Mouse (Mus musculus) heart, adult 2 months (tissue): ENCODE measurements around the gene Gga3. TPM values are rescaled to one million over a fixed set of nuclear protein-coding genes. Genes with fewer than 3 reads are reported as not detected.

Experiments used
- DNase-seq, 2 experiments: peaks; one replicate each; pipeline ENCODE4 v3.0.0; 2021
- H3K27ac ChIP-seq: fragments of 200-600 bp; 2 replicates; pipeline ENCODE4 v1.8.1; 2022
- H3K27me3 ChIP-seq: fragments of 200-500 bp; 2 replicates; pipeline ENCODE4 v1.6.1; 2012; ENCODE audit warnings: mild to moderate bottlenecking, low read length, inconsistent platforms, mixed read lengths; ENCODE audit not compliant: control insufficient read depth, insufficient read depth
- H3K36me3 ChIP-seq: fragments of 200-500 bp; 2 replicates; pipeline ENCODE4 v1.6.1; 2012; ENCODE audit warnings: low read length, inconsistent platforms; ENCODE audit not compliant: control insufficient read depth, insufficient read depth
- H3K4me1 ChIP-seq: fragments of 200-500 bp; 2 replicates; pipeline ENCODE4 v1.6.1; 2011; ENCODE audit warnings: low read length; ENCODE audit not compliant: control insufficient read depth, insufficient read depth
- H3K4me3 ChIP-seq: fragments of 200-600 bp; 2 replicates; pipeline ENCODE4 v1.8.1; 2022
- H3K79me2 ChIP-seq: fragments of 200-500 bp; replicated peaks from 2 replicates; pipeline ENCODE4 v1.6.1; 2012; ENCODE audit warnings: mild to moderate bottlenecking, inconsistent platforms, low read length, moderate library complexity, mixed read lengths; ENCODE audit not compliant: control insufficient read depth, insufficient read depth
- H3K9ac ChIP-seq: fragments of 200-500 bp; 2 replicates; pipeline ENCODE4 v1.6.1; 2012; ENCODE audit warnings: low read depth, mild to moderate bottlenecking, control low read depth, inconsistent platforms, low read length, mixed read lengths
- CTCF ChIP-seq: fragments of 200-600 bp; IDR thresholded peaks from 2 replicates; pipeline ENCODE4 v1.8.1; 2022; ENCODE audit warnings: antibody characterized with exemption, mild to moderate bottlenecking, moderate library complexity
- EP300 ChIP-seq: fragments of 200-500 bp; IDR thresholded peaks from 2 replicates; pipeline ENCODE4 v1.6.1; 2011; ENCODE audit warnings: low read depth, low read length, control low read depth; ENCODE audit not compliant: insufficient read depth
- POLR2A ChIP-seq: fragments of 200-500 bp; IDR thresholded peaks from 2 replicates; pipeline ENCODE4 v1.6.1; 2011; ENCODE audit warnings: mild to moderate bottlenecking, low read depth, low read length, control low read depth; ENCODE audit not compliant: insufficient read depth
- WGBS: fragments of 180-500 bp; shearing (Covaris S2); methylation state at CpG from one replicate; pipeline ENCODE4 v1.1.7; 2018; 5-methylcytosine and 5-hydroxymethylcytosine counted together
- intact Hi-C: fragments of 180-260 bp; cut with DNase I; formaldehyde crosslinking; loops from one replicate; pipeline ENCODE4 v1.15.1; 2025
- polyA plus RNA-seq: library from polyadenylated mRNA; depleted of rRNA; stranded (reverse); fragments of >200 nt; gene quantifications from 2 replicates; pipeline ENCODE4 v1.2.3, GENCODE M21; 2012
- total RNA-seq, 2 experiments: library from RNA; stranded (reverse); gene quantifications; 2 replicates each; pipeline ENCODE4 v1.2.3; 2021

Gene Gga3
- total and polyA plus RNA-seq, 3 experiments = 16.5 to 20.3 (median 17.1) TPM

DNA sequence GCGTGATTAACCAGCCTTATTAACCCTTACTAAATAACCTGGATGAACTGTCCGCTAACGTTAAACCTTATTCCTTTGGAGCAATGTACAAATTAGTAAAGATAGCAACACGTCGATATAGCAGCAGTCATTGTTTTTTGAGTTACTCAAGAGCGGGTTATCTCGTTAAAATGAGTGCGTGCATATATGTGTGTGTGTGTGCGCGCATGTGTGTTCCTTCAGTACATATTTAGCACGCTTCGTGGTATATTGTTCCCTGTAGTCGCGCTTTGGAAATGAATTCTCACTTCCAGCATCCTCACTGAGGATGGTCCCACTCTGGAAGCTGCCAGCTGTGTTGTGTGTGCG lies 749 bp downstream of the Gga3 start:
- Histone ChIP-seq H3K9ac (peak overlapping the region; percentile 93), H3K79me2 (peaks cover 3% of the 10 kb centered on the region), H3K27ac (peak overlapping the region; percentile 100), H3K4me1 (peaks cover 9% of the 10 kb centered on the region), H3K36me3 (no peaks in the 10 kb centered on the region; the same call in 1 of the 2 replicates), H3K27me3 (no peaks in the 10 kb centered on the region), H3K4me3 (peak overlapping the region; percentile 69)
- TF ChIP-seq EP300 (no peak), POLR2A (no peak), CTCF (no peak)
- DNase-seq = no peak
- 4% methylated on average over 15 of the region's 15 CpGs for whole genome bisulfite sequencing
- intact Hi-C loops = loop anchor here (2.0 to 5.0 kb wide), 2 partner anchors 38 to 191 kb away; partner anchors contain the start of gene Nup85

DNA sequence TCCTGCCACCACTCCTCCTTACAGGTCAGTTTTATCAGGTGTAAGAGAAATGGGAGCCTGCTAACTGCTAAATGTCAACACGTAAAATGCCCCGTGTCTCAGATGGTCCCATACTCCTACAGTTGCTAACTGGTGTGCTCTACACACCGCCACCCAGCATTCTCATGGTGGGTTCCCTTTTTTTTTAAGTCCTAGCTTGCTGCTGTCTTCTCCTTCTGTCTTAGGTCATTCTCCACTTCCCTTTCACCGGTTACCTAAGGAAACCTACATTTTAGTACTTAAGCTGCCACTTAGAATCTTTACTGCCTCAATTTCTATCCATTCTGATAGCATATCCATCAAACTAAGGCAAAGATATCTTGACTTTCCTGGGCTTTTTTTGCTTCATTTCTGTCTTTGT lies 2.7 kb downstream of the Gga3 start:
- intact Hi-C loops = loop anchor here (5.0 kb wide), 1 partner anchor 189 kb away; no protein-coding TSS in a partner anchor
- peaks cover 5% of the 10 kb centered on the region for H3K79me2 ChIP-seq
- WGBS = 71% methylated on average over 4 of the region's 4 CpGs
- no peaks in the 10 kb centered on the region; the same call in 1 of the 2 replicates for H3K36me3 ChIP-seq
- peaks cover 9% of the 10 kb centered on the region for H3K4me1 ChIP-seq
- no peak overlapping the region for H3K4me3 ChIP-seq
- no peak overlapping the region for H3K9ac ChIP-seq
- H3K27me3 ChIP-seq = no peaks in the 10 kb centered on the region
- no peak for TF ChIP-seq EP300
- TF ChIP-seq POLR2A = no peak
- no peak for TF ChIP-seq CTCF
- H3K27ac ChIP-seq = no peak overlapping the region
- no peak for DNase-seq

DNA sequence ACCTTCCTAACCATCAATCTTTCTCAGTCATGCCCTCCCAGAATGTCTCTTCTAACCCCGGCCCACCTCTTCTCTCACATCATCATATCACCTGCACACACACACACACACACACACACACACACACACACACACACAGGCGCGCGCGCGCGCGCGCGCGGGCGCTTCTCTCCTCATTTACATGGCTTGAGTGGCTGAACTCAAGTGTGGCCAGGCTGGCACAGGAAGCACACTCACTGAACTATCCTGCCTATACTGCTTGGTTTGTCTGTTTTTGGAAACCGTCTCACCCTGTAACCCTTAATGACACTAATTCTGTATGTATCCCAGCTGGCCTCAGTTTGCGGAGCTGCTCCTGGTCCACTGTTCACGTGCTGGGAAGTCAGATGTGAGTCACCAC lies 3.1 kb downstream of the Gga3 start:
- Histone ChIP-seq H3K9ac (no peak overlapping the region), H3K79me2 (peaks cover 5% of the 10 kb centered on the region), H3K4me3 (no peak overlapping the region), H3K27ac (no peak overlapping the region), H3K4me1 (peaks cover 9% of the 10 kb centered on the region), H3K36me3 (no peaks in the 10 kb centered on the region; the same call in 1 of the 2 replicates), H3K27me3 (no peaks in the 10 kb centered on the region)
- 86% methylated on average over 15 of the region's 15 CpGs for WGBS
- no peak for TF ChIP-seq EP300
- TF ChIP-seq CTCF = no peak
- TF ChIP-seq POLR2A = no peak
- intact Hi-C loops = loop anchor here (5.0 kb wide), 1 partner anchor 188 kb away; no protein-coding TSS in a partner anchor
- no peak for DNase-seq

DNA sequence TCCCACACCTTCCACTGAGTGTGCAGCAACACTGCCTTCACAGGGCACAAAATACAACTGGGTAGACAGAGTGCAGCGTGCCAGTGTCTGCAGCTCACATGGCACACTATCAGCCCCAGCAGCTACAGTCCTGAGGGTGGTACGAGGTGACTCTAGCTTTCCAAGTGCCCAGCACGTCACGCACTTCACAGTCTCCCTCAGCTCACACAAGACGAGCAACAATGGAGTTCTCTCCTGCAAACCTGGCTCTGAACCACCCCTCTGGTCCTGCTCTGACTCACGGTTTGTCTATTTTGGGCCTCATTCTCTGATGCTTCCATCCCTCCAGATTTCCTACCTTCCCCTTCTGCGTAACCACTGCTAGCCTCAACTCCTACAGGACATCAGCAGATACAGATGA lies 4.1 kb downstream of the Gga3 start:
- Histone ChIP-seq H3K27ac (no peak overlapping the region), H3K36me3 (no peaks in the 10 kb centered on the region)
- 55% methylated on average over 7 of the region's 7 CpGs for WGBS

DNA sequence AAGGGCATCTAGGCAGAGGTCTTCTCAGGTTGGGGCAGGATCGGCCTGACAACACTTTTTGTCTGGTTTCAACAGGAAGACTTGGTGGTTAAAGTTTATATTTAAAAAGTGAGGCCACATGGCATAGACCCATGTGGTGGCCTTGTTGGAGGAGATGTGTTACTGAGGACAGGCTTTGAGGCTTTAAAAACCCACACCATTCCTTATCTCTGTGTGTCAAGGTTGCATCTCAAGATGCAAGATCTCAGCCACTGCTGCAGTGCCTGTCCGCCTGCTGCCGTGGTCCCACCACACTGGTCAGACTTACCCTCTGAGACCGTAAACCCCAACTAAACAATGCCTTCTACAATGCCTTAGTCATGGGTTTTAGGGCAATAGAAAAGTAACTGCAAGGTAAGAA lies 5.5 kb downstream of the Gga3 start:
- no peaks in the 10 kb centered on the region for H3K36me3 ChIP-seq
- no peak overlapping the region for H3K4me3 ChIP-seq
- TF ChIP-seq POLR2A (no peak), CTCF (no peak), EP300 (no peak)
- intact Hi-C loops = no loop called here
- 92% methylated on average over 4 of the region's 4 CpGs for WGBS
- no peak for DNase-seq
- H3K27me3 ChIP-seq = no peaks in the 10 kb centered on the region
- no peak overlapping the region for H3K9ac ChIP-seq
- peaks cover 2% of the 10 kb centered on the region; the same call in 1 of the 2 replicates for H3K79me2 ChIP-seq
- H3K27ac ChIP-seq = no peak overlapping the region
- H3K4me1 ChIP-seq = peaks cover 8% of the 10 kb centered on the region

More for the DNA sequence above, 4.1 kb downstream of the Gga3 start:
- Histone ChIP-seq H3K9ac (no peak overlapping the region), H3K79me2 (peaks cover 5% of the 10 kb centered on the region), H3K4me3 (no peak overlapping the region), H3K27me3 (no peaks in the 10 kb centered on the region), H3K4me1 (peaks cover 8% of the 10 kb centered on the region)
- DNase-seq = no peak
- intact Hi-C loops = loop anchor here (5.0 kb wide), 1 partner anchor 187 kb away; no protein-coding TSS in a partner anchor
- no peak for TF ChIP-seq CTCF
- 0 out of 2 replicates have a peak, but pooled peaks have one; percentile 20 for TF ChIP-seq EP300

DNA sequence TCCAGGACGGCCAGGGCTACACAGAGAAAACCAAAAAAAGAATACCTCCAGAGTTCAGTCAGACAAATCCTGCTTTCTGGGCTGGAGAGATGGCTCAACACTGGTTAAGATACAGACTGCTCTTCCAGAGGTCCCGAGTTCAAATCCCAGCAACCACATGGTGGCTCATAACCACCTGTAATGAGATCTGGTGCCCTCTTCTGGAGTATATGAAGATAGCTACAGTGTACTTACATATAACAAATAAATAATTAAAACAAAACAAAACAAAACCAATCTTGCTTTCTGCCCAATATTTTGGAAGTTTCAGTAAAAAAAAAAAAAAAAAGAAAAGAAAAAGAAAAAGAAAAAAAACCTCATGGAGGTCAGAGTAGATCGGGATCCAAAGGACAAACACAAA lies 8.6 kb downstream of the Gga3 start:
- DNase-seq = no peak
- 97% methylated on average over 3 of the region's 3 CpGs for WGBS
- no peaks in the 10 kb centered on the region for H3K27me3 ChIP-seq
- no peaks in the 10 kb centered on the region for H3K36me3 ChIP-seq
- intact Hi-C loops = no loop called here
- peaks cover 5% of the 10 kb centered on the region for H3K4me1 ChIP-seq
- no peak for TF ChIP-seq POLR2A
- peak; percentile 41 for TF ChIP-seq CTCF
- TF ChIP-seq EP300 = no peak
- no peak overlapping the region for H3K27ac ChIP-seq
- H3K9ac ChIP-seq = no peak overlapping the region
- no peak overlapping the region for H3K4me3 ChIP-seq
- 0 out of 2 replicates have a peak, but pooled peaks cover 2% of the 10 kb centered on the region for H3K79me2 ChIP-seq
